Mouse (Mus musculus): ENCODE measurements around the gene Galk2.

GRCm38 (mm10) chr2:125864551-125864950, 5.6 kb downstream of the Galk2 start:
- TF ChIP-seq CTCF (IDR thresholded peaks at IDR 0.05; ENCODE audit: low read depth) (no peak), EP300 (optimal IDR thresholded peaks at IDR 0.05) (no peak)
